Mouse (Mus musculus) liver, postnatal 0 days (tissue): ENCODE measurements at regions not wholly inside any gene's neighbourhood (a gene's known extent, or its start where the extent isn't known, plus 50 kb on each side); places are given as distances from the start of the nearest gene placed in this dataset.

Experiments
- CTCF ChIP-seq: sonication (generic); IDR thresholded peaks from 2 replicates; pipeline ENCODE4 v1.5.1; 2016; ENCODE audit warnings: antibody characterized with exemption, low read depth
- EP300 ChIP-seq: IDR thresholded peaks from 2 replicates; pipeline ENCODE4 v1.6.1; 2016; ENCODE audit warnings: antibody characterized with exemption, low read depth, mild to moderate bottlenecking

- TF ChIP-seq CTCF, result no peak
- TF ChIP-seq EP300, result no peak
Observed at GRCm38 (mm10) chr1:47606597-47606996, 713.9 kb upstream of the Slc39a10 start.
